Mouse (Mus musculus): ENCODE measurements around the gene Wsb2. TPM values are rescaled to one million over a fixed set of nuclear protein-coding genes. Genes with fewer than 3 reads are reported as not detected.

Gene Wsb2
- polyA plus RNA-seq, 1 experiment from 2014 or later, result 43.9 TPM

GRCm38 (mm10) chr5:117413507-117414501, 56.7 kb downstream of the Wsb2 start, which contains the start of gene Ksr2:
Gene Ksr2 (plus strand): TSS chr5:117414000.
- Histone ChIP-seq H3K9me3 (ENCODE audit: control insufficient read depth, low read length) (no peaks in the 10 kb centered on the region), H3K36me3 (ENCODE audit: control insufficient read depth, insufficient read depth, low read length) (no peaks in the 10 kb centered on the region), H3K4me2 (ENCODE audit: low read depth, low read length) (peak within 1 kb of the TSS; percentile 94), H3K9ac (ENCODE audit: low read depth, low read length) (peak within 1 kb of the TSS; percentile 61), H3K4me3 (ENCODE audit: low read length) (peak within 1 kb of the TSS; percentile 66), H3K4me1 (ENCODE audit: control insufficient read depth, insufficient read depth, low read length) (peaks cover 12% of the 10 kb centered on the region), H3K27me3 (replicated peaks; ENCODE audit: control insufficient read depth, insufficient read depth, low read length) (peaks cover 37% of the 10 kb centered on the region), H3K27ac (ENCODE audit: low read length) (peak within 1 kb of the TSS; percentile 28; the same call in 1 of the 2 replicates)
- WGBS, result under 1% methylated on average over 79 of the region's 89 CpGs
- ATAC-seq, result peak; percentile 93

GRCm38 (mm10) chr5:117414611-117415010, 57.5 kb downstream of the Wsb2 start:
- peak overlapping the region; percentile 66 for H3K4me3 ChIP-seq (ENCODE audit: low read length)
- H3K4me1 ChIP-seq (ENCODE audit: control insufficient read depth, insufficient read depth, low read length), result peaks cover 12% of the 10 kb centered on the region
- 0 out of 2 replicates have a peak, but pooled peaks have one; percentile 6 for ATAC-seq
- H3K27ac ChIP-seq (ENCODE audit: low read length), result no peak overlapping the region
- no peaks in the 10 kb centered on the region for H3K36me3 ChIP-seq (ENCODE audit: control insufficient read depth, insufficient read depth, low read length)
- 2% methylated on average over 10 of the region's 10 CpGs for WGBS
- H3K9ac ChIP-seq (ENCODE audit: low read depth, low read length), result peak overlapping the region; percentile 61; the same call in 1 of the 2 replicates
- no peaks in the 10 kb centered on the region for H3K9me3 ChIP-seq (ENCODE audit: control insufficient read depth, low read length)
- peaks cover 37% of the 10 kb centered on the region for H3K27me3 ChIP-seq (replicated peaks; ENCODE audit: control insufficient read depth, insufficient read depth, low read length)
- peak overlapping the region; percentile 94 for H3K4me2 ChIP-seq (ENCODE audit: low read depth, low read length)

- WGBS, result 27% methylated on average over 18 of the region's 19 CpGs
- H3K27me3 ChIP-seq (replicated peaks; ENCODE audit: control insufficient read depth, insufficient read depth, low read length), result peaks cover 37% of the 10 kb centered on the region
- H3K36me3 ChIP-seq (ENCODE audit: control insufficient read depth, insufficient read depth, low read length), result no peaks in the 10 kb centered on the region
- no peak overlapping the region for H3K4me3 ChIP-seq (ENCODE audit: low read length)
- 0 out of 2 replicates have a peak overlapping the region, but pooled peaks have one; percentile 94 for H3K4me2 ChIP-seq (ENCODE audit: low read depth, low read length)
- H3K9ac ChIP-seq (ENCODE audit: low read depth, low read length), result no peak overlapping the region
- no peak for ATAC-seq
- H3K9me3 ChIP-seq (ENCODE audit: control insufficient read depth, low read length), result no peaks in the 10 kb centered on the region
- peaks cover 12% of the 10 kb centered on the region for H3K4me1 ChIP-seq (ENCODE audit: control insufficient read depth, insufficient read depth, low read length)
- no peak overlapping the region for H3K27ac ChIP-seq (ENCODE audit: low read length)
Observed at GRCm38 (mm10) chr5:117415011-117415912, 58.2 kb downstream of the Wsb2 start.

GRCm38 (mm10) chr5:117417442-117417841, 60.3 kb downstream of the Wsb2 start:
- Histone ChIP-seq H3K36me3 (ENCODE audit: control insufficient read depth, insufficient read depth, low read length) (no peaks in the 10 kb centered on the region), H3K27ac (ENCODE audit: low read length) (no peak overlapping the region), H3K9ac (ENCODE audit: low read depth, low read length) (no peak overlapping the region), H3K4me3 (ENCODE audit: low read length) (no peak overlapping the region), H3K4me1 (ENCODE audit: control insufficient read depth, insufficient read depth, low read length) (peaks cover 12% of the 10 kb centered on the region), H3K9me3 (ENCODE audit: control insufficient read depth, low read length) (no peaks in the 10 kb centered on the region), H3K27me3 (replicated peaks; ENCODE audit: control insufficient read depth, insufficient read depth, low read length) (peaks cover 36% of the 10 kb centered on the region), H3K4me2 (ENCODE audit: low read depth, low read length) (no peak overlapping the region)
- WGBS, result 78% methylated on average over 2 of the region's 2 CpGs
- ATAC-seq, result no peak

Other genes starting within 250 kb of the Wsb2 start
- 20.9 and 53.6 TPM in 2 replicates for gene Suds3, start 241.2 kb upstream of the Wsb2 start, polyA plus RNA-seq (2015; fragmentation: Nextera tagmentation; extraction: Ambion mirVana)
- gene Taok3, start 237.2 kb upstream of the Wsb2 start, polyA plus RNA-seq (2015; fragmentation: Nextera tagmentation; extraction: Ambion mirVana), result 51.5 and 53.7 TPM in 2 replicates
- 636 and 699 TPM in 2 replicates for gene Pebp1, start 69.7 kb upstream of the Wsb2 start, polyA plus RNA-seq (2015; fragmentation: Nextera tagmentation; extraction: Ambion mirVana)
- gene Vsig10, start 38.2 kb upstream of the Wsb2 start, polyA plus RNA-seq (2015; fragmentation: Nextera tagmentation; extraction: Ambion mirVana), result 15.4 and 18.6 TPM in 2 replicates
- gene Rfc5, start 31.7 kb downstream of the Wsb2 start, polyA plus RNA-seq (2015; fragmentation: Nextera tagmentation; extraction: Ambion mirVana), result 99.9 and 101 TPM in 2 replicates
- 0.20 and 0.28 TPM in 2 replicates for gene Ksr2, start 56.7 kb downstream of the Wsb2 start, polyA plus RNA-seq (2015; fragmentation: Nextera tagmentation; extraction: Ambion mirVana)